Mouse (Mus musculus): ENCODE data around the gene Shpk. TPM values are rescaled to one million over a fixed set of nuclear protein-coding genes. Genes with fewer than 3 reads are reported as not detected.

Gene Shpk
- polyA plus RNA-seq, 1 experiment from 2014 or later: 3.9 TPM

GRCm38 (mm10) chr11:73203895-73204294, 4.6 kb downstream of the Shpk start:
- DNase-seq (ENCODE audit: low spot score) (no peak), ATAC-seq (replicated peaks; ENCODE audit: low FRiP score, low read depth) (no peak)
- no peaks in the 10 kb centered on the region for H3K36me3 ChIP-seq (ENCODE audit: insufficient read depth, low read length)
- H3K27ac ChIP-seq: no peak overlapping the region
- no peaks in the 10 kb centered on the region for H3K27me3 ChIP-seq (ENCODE audit: insufficient read depth, low read length)
- no peak overlapping the region for H3K9ac ChIP-seq (ENCODE audit: low read depth, low read length)
- H3K4me1 ChIP-seq (replicated peaks; ENCODE audit: insufficient read depth, low read length): no peaks in the 10 kb centered on the region
- no peak for TF ChIP-seq CTCF (IDR thresholded peaks at IDR 0.05; ENCODE audit: low read depth)
- 88% methylated on average over 8 of the region's 8 CpGs for WGBS
- no peaks in the 10 kb centered on the region for H3K9me3 ChIP-seq (replicated peaks; ENCODE audit: low read length)
- H3K4me3 ChIP-seq (replicated peaks; ENCODE audit: low read depth, low read length): no peak overlapping the region
- H3K4me2 ChIP-seq (ENCODE audit: low read length): no peak overlapping the region

- Histone ChIP-seq H3K4me2 (ENCODE audit: low read length) (no peak overlapping the region), H3K4me1 (replicated peaks; ENCODE audit: insufficient read depth, low read length) (no peaks in the 10 kb centered on the region), H3K9ac (ENCODE audit: low read depth, low read length) (no peak overlapping the region), H3K27ac (no peak overlapping the region), H3K4me3 (replicated peaks; ENCODE audit: low read depth, low read length) (no peak overlapping the region), H3K27me3 (ENCODE audit: insufficient read depth, low read length) (no peaks in the 10 kb centered on the region), H3K36me3 (ENCODE audit: insufficient read depth, low read length) (no peaks in the 10 kb centered on the region), H3K9me3 (replicated peaks; ENCODE audit: low read length) (no peaks in the 10 kb centered on the region)
- ATAC-seq (replicated peaks; ENCODE audit: low FRiP score, low read depth) (no peak), DNase-seq (ENCODE audit: low spot score) (no peak)
- 14% methylated on average over 7 of the region's 7 CpGs for WGBS
- no peak for TF ChIP-seq CTCF (IDR thresholded peaks at IDR 0.05; ENCODE audit: low read depth)
Measured at GRCm38 (mm10) chr11:73205194-73205593, 5.9 kb downstream of the Shpk start.

- no peaks in the 10 kb centered on the region for H3K27me3 ChIP-seq (ENCODE audit: insufficient read depth, low read length)
- H3K4me2 ChIP-seq (ENCODE audit: low read length): no peak overlapping the region
- no peak overlapping the region for H3K4me3 ChIP-seq (replicated peaks; ENCODE audit: low read depth, low read length)
- H3K36me3 ChIP-seq (ENCODE audit: insufficient read depth, low read length): no peaks in the 10 kb centered on the region
- ATAC-seq (replicated peaks; ENCODE audit: low FRiP score, low read depth): no peak
- no peak for DNase-seq (ENCODE audit: low spot score)
- no peaks in the 10 kb centered on the region for H3K9me3 ChIP-seq (replicated peaks; ENCODE audit: low read length)
- WGBS: 86% methylated on average over 2 of the region's 2 CpGs
- no peaks in the 10 kb centered on the region for H3K4me1 ChIP-seq (replicated peaks; ENCODE audit: insufficient read depth, low read length)
- no peak overlapping the region for H3K9ac ChIP-seq (ENCODE audit: low read depth, low read length)
- H3K27ac ChIP-seq: no peak overlapping the region
- peak; percentile 44; the same call in 1 of the 2 replicates for TF ChIP-seq CTCF (IDR thresholded peaks at IDR 0.05; ENCODE audit: low read depth)
Measured at GRCm38 (mm10) chr11:73207621-73208020, 8.4 kb downstream of the Shpk start.

GRCm38 (mm10) chr11:73213956-73214355, 14.7 kb downstream of the Shpk start:
- TF ChIP-seq CTCF (IDR thresholded peaks at IDR 0.05; ENCODE audit: low read depth): no peak
- Histone ChIP-seq H3K36me3 (ENCODE audit: insufficient read depth, low read length) (no peaks in the 10 kb centered on the region), H3K4me1 (replicated peaks; ENCODE audit: insufficient read depth, low read length) (no peaks in the 10 kb centered on the region), H3K9me3 (replicated peaks; ENCODE audit: low read length) (no peaks in the 10 kb centered on the region), H3K9ac (ENCODE audit: low read depth, low read length) (no peak overlapping the region), H3K27me3 (ENCODE audit: insufficient read depth, low read length) (no peaks in the 10 kb centered on the region), H3K4me3 (replicated peaks; ENCODE audit: low read depth, low read length) (no peak overlapping the region), H3K27ac (no peak overlapping the region), H3K4me2 (ENCODE audit: low read length) (no peak overlapping the region)
- ATAC-seq (replicated peaks; ENCODE audit: low FRiP score, low read depth) (no peak), DNase-seq (ENCODE audit: low spot score) (no peak)
- 74% methylated on average over 3 of the region's 3 CpGs for WGBS

GRCm38 (mm10) chr11:73219671-73220070, 20.4 kb downstream of the Shpk start:
- H3K36me3 ChIP-seq (ENCODE audit: insufficient read depth, low read length): no peaks in the 10 kb centered on the region
- ATAC-seq (replicated peaks; ENCODE audit: low FRiP score, low read depth): no peak
- no peaks in the 10 kb centered on the region for H3K4me1 ChIP-seq (replicated peaks; ENCODE audit: insufficient read depth, low read length)
- no peak overlapping the region for H3K4me3 ChIP-seq (replicated peaks; ENCODE audit: low read depth, low read length)
- no peaks in the 10 kb centered on the region for H3K9me3 ChIP-seq (replicated peaks; ENCODE audit: low read length)
- H3K9ac ChIP-seq (ENCODE audit: low read depth, low read length): no peak overlapping the region
- no peak for DNase-seq (ENCODE audit: low spot score)
- TF ChIP-seq CTCF (IDR thresholded peaks at IDR 0.05; ENCODE audit: low read depth): no peak
- H3K4me2 ChIP-seq (ENCODE audit: low read length): no peak overlapping the region
- 60% methylated on average over 2 of the region's 2 CpGs for WGBS
- H3K27me3 ChIP-seq (ENCODE audit: insufficient read depth, low read length): no peaks in the 10 kb centered on the region
- no peak overlapping the region for H3K27ac ChIP-seq

GRCm38 (mm10) chr11:73220651-73221050, 21.4 kb downstream of the Shpk start:
- no peak for TF ChIP-seq CTCF (IDR thresholded peaks at IDR 0.05; ENCODE audit: low read depth)
- Histone ChIP-seq H3K27me3 (ENCODE audit: insufficient read depth, low read length) (no peaks in the 10 kb centered on the region), H3K4me1 (replicated peaks; ENCODE audit: insufficient read depth, low read length) (no peaks in the 10 kb centered on the region), H3K4me3 (replicated peaks; ENCODE audit: low read depth, low read length) (no peak overlapping the region), H3K36me3 (ENCODE audit: insufficient read depth, low read length) (no peaks in the 10 kb centered on the region), H3K27ac (no peak overlapping the region), H3K9ac (ENCODE audit: low read depth, low read length) (no peak overlapping the region), H3K4me2 (ENCODE audit: low read length) (no peak overlapping the region), H3K9me3 (replicated peaks; ENCODE audit: low read length) (no peaks in the 10 kb centered on the region)
- ATAC-seq (replicated peaks; ENCODE audit: low FRiP score, low read depth) (no peak), DNase-seq (ENCODE audit: low spot score) (no peak)
- WGBS: 88% methylated on average over 1 of the region's 1 CpGs

- H3K27me3 ChIP-seq (ENCODE audit: insufficient read depth, low read length): no peaks in the 10 kb centered on the region
- WGBS: 16% methylated on average over 5 of the region's 5 CpGs
- no peak for TF ChIP-seq CTCF (IDR thresholded peaks at IDR 0.05; ENCODE audit: low read depth)
- no peak overlapping the region for H3K4me2 ChIP-seq (ENCODE audit: low read length)
- H3K27ac ChIP-seq: no peak overlapping the region
- no peaks in the 10 kb centered on the region for H3K36me3 ChIP-seq (ENCODE audit: insufficient read depth, low read length)
- ATAC-seq (replicated peaks; ENCODE audit: low FRiP score, low read depth) (peak; percentile 52; the same call in 1 of the 2 replicates), DNase-seq (ENCODE audit: low spot score) (no peak)
- no peaks in the 10 kb centered on the region for H3K4me1 ChIP-seq (replicated peaks; ENCODE audit: insufficient read depth, low read length)
- H3K4me3 ChIP-seq (replicated peaks; ENCODE audit: low read depth, low read length): no peak overlapping the region
- H3K9me3 ChIP-seq (replicated peaks; ENCODE audit: low read length): no peaks in the 10 kb centered on the region
- no peak overlapping the region for H3K9ac ChIP-seq (ENCODE audit: low read depth, low read length)
Measured at GRCm38 (mm10) chr11:73222846-73223245, 23.6 kb downstream of the Shpk start.
